Mouse (Mus musculus): Measurements from ENCODE around the gene Il17rc.

Gene Il17rc

DNA sequence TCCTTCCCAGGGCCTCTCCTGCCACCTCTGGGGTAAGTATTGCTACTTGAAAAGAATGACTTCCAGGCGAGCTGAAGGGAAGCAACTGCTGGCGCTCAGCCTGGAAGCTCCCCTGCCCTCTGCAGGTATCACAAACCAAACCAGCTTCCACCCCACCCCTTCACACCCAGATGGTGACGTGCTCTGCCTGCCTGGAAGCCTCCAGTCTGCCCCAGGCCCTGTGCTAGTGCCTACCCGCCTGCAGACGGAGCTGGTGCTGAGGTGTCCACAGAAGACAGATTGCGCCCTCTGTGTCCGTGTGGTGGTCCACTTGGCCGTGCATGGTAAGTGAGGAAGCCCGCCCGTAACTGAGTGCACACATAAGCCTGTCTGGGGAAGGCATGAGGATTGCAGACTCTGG, 834 bp downstream of the Il17rc start:
- CTCF ChIA-PET: interaction anchor here in 3 of 4 experiments (0.6 to 2.1 kb wide), 8 partner anchors 9 to 45 kb away, joined by 3 to 7 read pairs (median 4); partner anchors contain the start of gene Creld1 (in 1 of the 3)
- POLR2A ChIA-PET: interaction anchor here (0.5 to 5.2 kb wide), 14 partner anchors 9 to 1906 kb away, joined by 3 to 49 read pairs (median 6); partner anchors contain the start of genes Creld1 (in 2 of the 4), Jagn1 (in 1 of the 4), Prrt3 (in 1 of the 4) and Vhl (in 1 of the 4)

- POLR2A ChIA-PET: no interaction called here
These were observed 2.0 kb downstream of the Il17rc start for GRCm38 (mm10) chr6:113473246-113473645.

DNA sequence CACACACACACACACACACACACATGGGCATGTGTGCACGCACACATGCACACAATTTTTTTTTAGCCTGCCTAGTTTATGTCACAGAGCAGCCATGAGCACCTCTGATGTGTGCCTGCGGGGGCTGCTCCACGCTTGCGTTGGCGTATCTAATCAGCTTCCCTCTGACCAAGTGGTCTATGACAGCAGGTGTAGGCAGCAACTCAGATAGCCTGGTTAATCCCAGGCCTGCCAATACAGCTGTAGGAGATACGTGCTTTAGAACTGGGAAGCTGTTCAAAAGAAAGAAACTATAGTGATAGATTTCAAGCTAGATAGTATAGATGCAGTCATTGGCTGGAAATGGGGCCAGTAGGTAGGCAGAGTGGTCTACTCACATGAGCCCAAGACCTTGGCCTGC, 2.5 kb downstream of the Il17rc start:
- ChIA-PET CTCF (interaction anchor here in 1 of 4 experiments (0.7 kb wide), 1 partner anchor 471 kb away, joined by 4 read pairs; no protein-coding TSS in a partner anchor), POLR2A (interaction anchor here in 1 of 4 experiments (0.6 to 1.0 kb wide), 2 partner anchors 13 to 339 kb away, joined by 3 to 5 read pairs; no protein-coding TSS in a partner anchor)

More at GRCm38 (mm10) chr6:113473246-113473645, 2.0 kb downstream of the Il17rc start:
- CTCF ChIA-PET: interaction anchor here in 1 of 4 experiments (0.7 kb wide), 1 partner anchor 472 kb away, joined by 4 read pairs; no protein-coding TSS in a partner anchor

GRCm38 (mm10) chr6:113477353-113477752, 6.1 kb downstream of the Il17rc start:
- ChIA-PET CTCF (interaction anchor here in 1 of 4 experiments (1.1 kb wide), 1 partner anchor 17 kb away, joined by 4 read pairs; no protein-coding TSS in a partner anchor), POLR2A (interaction anchor here in 2 of 4 experiments (0.6 to 1.4 kb wide), 2 partner anchors 17 to 18 kb away, joined by 3 read pairs; no protein-coding TSS in a partner anchor)

GRCm38 (mm10) chr6:113478906-113479305, 7.7 kb downstream of the Il17rc start:
- ChIA-PET POLR2A (interaction anchor here in 3 of 4 experiments (1.1 to 5.4 kb wide), 8 partner anchors 9 to 114 kb away, joined by 3 to 49 read pairs (median 17); partner anchors contain the start of genes Il17rc (in 1 of the 3) and Prrt3 (in 1 of the 3)), CTCF (interaction anchor here in 3 of 4 experiments (1.0 to 2.5 kb wide), 3 partner anchors 9 to 15 kb away, joined by 3 to 14 read pairs (median 5); partner anchors contain the start of gene Il17rc (in 1 of the 3))

GRCm38 (mm10) chr6:113480555-113481373, 9.5 kb downstream of the Il17rc start:
- POLR2A ChIA-PET: interaction anchor here (0.6 to 5.4 kb wide), 28 partner anchors 9 to 355 kb away, joined by 3 to 49 read pairs (median 4); partner anchors contain the start of genes Il17rc (in 3 of the 4), Brk1 (in 1 of the 4), Fancd2os (in 1 of the 4) and Jagn1 (in 1 of the 4)
- CTCF ChIA-PET: interaction anchor here (0.6 to 3.3 kb wide), 14 partner anchors 9 to 281 kb away, joined by 3 to 14 read pairs (median 5); partner anchors contain the start of gene Il17rc (in 1 of the 4)

GRCm38 (mm10) chr6:113482477-113483099, 11.4 kb downstream of the Il17rc start:
- POLR2A ChIA-PET: interaction anchor here (0.5 to 5.4 kb wide), 31 partner anchors 10 to 425 kb away, joined by 3 to 49 read pairs (median 5); partner anchors contain the start of genes Il17rc (in 3 of the 4), Jagn1 (in 3 of the 4), Brk1 (in 1 of the 4) and Brpf1 (in 1 of the 4)
- CTCF ChIA-PET: interaction anchor here (0.7 to 3.3 kb wide), 9 partner anchors 11 to 924 kb away, joined by 3 to 13 read pairs (median 6); no protein-coding TSS in a partner anchor

DNA sequence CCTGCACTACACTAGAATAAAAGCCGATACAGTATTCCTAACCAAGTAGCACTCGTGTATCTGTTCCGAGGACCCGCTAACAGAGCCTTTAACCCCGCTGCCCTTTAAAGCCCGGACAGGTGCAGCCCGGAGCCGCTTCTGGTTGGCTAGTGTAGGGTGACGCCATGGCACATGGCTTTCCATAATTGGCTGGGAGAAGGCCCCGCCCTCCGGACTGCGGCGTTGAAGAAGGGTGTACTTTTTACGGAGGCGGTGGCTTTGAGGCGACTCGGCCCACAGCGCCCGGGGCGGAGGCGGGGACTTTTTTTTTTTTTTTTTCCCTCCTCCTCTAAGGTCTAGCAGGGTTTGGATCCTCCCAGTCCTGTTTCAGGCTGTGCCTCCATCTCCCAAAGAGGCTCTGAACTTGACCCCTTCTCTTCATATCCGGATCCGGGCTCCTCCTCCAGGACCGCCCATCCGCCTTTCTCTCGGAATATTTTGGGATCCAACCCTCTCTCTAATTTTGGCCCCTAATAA, 11.9 kb downstream of the Il17rc start, which contains the start of gene Creld1:
Gene Creld1 (plus strand): TSS at position 198 of the 516 bp plus-strand sequence.
- CTCF ChIA-PET: interaction anchor here in 3 of 4 experiments (0.7 to 3.3 kb wide), 8 partner anchors 11 to 923 kb away, joined by 3 to 13 read pairs (median 7); no protein-coding TSS in a partner anchor

GRCm38 (mm10) chr6:113483729-113484128, 12.5 kb downstream of the Il17rc start:
- CTCF ChIA-PET: interaction anchor here in 3 of 4 experiments (0.9 to 1.0 kb wide), 3 partner anchors 10 to 11 kb away, joined by 3 to 7 read pairs (median 5); no protein-coding TSS in a partner anchor
- POLR2A ChIA-PET: interaction anchor here in 2 of 4 experiments (0.8 to 5.4 kb wide), 7 partner anchors 9 to 18 kb away, joined by 3 to 49 read pairs (median 3); partner anchors contain the start of genes Il17rc (in 2 of the 2) and Prrt3 (in 1 of the 2)

More for the DNA sequence above, 11.9 kb downstream of the Il17rc start, which contains the start of gene Creld1:
- POLR2A ChIA-PET: interaction anchor here (0.6 to 5.4 kb wide), 22 partner anchors 9 to 425 kb away, joined by 3 to 49 read pairs (median 6); partner anchors contain the start of genes Il17rc (in 2 of the 4), Jagn1 (in 2 of the 4), Brk1 (in 1 of the 4) and Brpf1 (in 1 of the 4)

GRCm38 (mm10) chr6:113487125-113487576, 15.9 kb downstream of the Il17rc start:
- CTCF ChIA-PET: interaction anchor here in 2 of 4 experiments (1.0 to 2.4 kb wide), 3 partner anchors 18 to 151 kb away, joined by 4 to 14 read pairs (median 4); partner anchors contain the start of gene Irak2 (in 1 of the 2)
- POLR2A ChIA-PET: interaction anchor here (0.5 to 4.8 kb wide), 20 partner anchors 10 to 210 kb away, joined by 3 to 37 read pairs (median 4); partner anchors contain the start of genes Prrt3 (in 4 of the 4), Il17rc (in 2 of the 4), Fancd2os (in 1 of the 4) and Tatdn2 (in 1 of the 4)

DNA sequence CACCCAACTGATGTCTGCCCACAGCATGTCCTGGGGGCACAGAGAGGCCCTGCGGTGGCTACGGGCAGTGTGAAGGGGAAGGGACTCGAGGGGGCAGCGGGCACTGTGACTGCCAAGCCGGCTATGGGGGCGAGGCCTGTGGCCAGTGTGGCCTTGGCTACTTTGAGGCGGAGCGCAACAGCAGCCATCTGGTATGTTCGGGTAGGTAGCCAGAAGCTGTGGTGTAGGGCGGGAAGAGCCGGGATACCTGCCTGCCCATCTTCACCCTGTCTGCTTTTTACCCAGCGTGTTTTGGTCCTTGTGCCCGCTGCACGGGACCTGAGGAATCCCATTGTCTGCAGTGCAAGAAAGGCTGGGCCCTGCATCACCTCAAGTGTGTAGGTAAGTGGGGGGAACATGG, 18.2 kb downstream of the Il17rc start:
- ChIA-PET POLR2A (interaction anchor here in 2 of 4 experiments (0.7 to 4.8 kb wide), 9 partner anchors 12 to 401 kb away, joined by 3 to 37 read pairs (median 3); partner anchors contain the start of genes Il17rc (in 2 of the 2), Prrt3 (in 2 of the 2) and Jagn1 (in 1 of the 2)), CTCF (no interaction called here)

DNA sequence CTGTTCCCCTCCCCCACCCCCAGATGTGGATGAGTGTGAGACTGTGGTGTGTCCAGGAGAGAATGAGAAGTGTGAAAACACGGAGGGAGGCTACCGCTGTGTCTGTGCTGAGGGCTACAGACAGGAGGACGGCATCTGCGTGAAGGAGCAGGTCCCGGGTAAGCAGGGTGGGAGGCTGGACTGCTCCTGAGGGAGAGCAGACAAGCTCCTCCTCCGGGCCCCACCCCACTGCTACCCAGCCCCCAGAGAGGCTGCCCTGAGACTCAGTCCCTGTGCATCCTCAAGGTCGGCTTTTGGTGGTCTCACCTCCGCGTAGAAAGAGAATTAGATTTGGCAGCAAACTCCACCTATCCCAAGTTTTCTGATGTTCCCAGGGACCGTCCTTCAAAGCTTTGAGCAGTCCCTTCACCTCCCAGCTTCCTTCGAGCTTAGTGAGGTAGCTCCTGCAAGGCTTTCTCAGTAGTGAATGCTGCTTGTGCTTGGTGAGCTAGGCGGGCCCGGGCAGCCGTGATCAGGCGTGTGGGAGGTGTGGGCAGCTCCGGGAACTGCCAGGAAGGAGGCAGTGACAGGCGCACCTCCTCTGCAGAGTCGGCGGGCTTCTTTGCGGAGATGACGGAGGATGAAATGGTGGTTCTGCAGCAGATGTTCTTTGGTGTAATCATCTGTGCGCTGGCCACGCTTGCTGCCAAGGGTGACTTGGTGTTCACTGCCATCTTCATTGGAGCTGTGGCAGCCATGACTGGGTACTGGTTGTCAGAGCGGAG, 21.1 kb downstream of the Il17rc start:
- POLR2A ChIA-PET: interaction anchor here (0.5 to 4.3 kb wide), 19 partner anchors 8 to 759 kb away, joined by 3 to 38 read pairs (median 3); partner anchors contain the start of genes Prrt3 (in 4 of the 4), Cidec (in 1 of the 4), Creld1 (in 1 of the 4) and Il17rc (in 1 of the 4)

GRCm38 (mm10) chr6:113494258-113494788, 23.1 kb downstream of the Il17rc start:
- ChIA-PET CTCF (interaction anchor here (0.5 to 2.3 kb wide), 68 partner anchors 8 to 1544 kb away, joined by 3 to 13 read pairs (median 4); partner anchors contain the start of genes Il17rc (in 3 of the 4), Camk1 (in 2 of the 4), Creld1 (in 2 of the 4) and Il17re (in 2 of the 4)), POLR2A (interaction anchor here (0.6 to 4.3 kb wide), 56 partner anchors 8 to 448 kb away, joined by 3 to 38 read pairs (median 4); partner anchors contain the start of genes Jagn1 (in 3 of the 4), Prrt3 (in 3 of the 4), Creld1 (in 2 of the 4) and Emc3 (in 2 of the 4))

More for the DNA sequence above, 21.1 kb downstream of the Il17rc start:
- CTCF ChIA-PET: interaction anchor here in 2 of 4 experiments (0.9 to 1.5 kb wide), 3 partner anchors 9 to 11 kb away, joined by 4 to 10 read pairs (median 5); partner anchors contain the start of gene Prrt3 (in 1 of the 2)

GRCm38 (mm10) chr6:113495071-113495675, 23.9 kb downstream of the Il17rc start:
- POLR2A ChIA-PET: interaction anchor here (0.6 to 4.3 kb wide), 44 partner anchors 7 to 419 kb away, joined by 3 to 38 read pairs (median 5); partner anchors contain the start of genes Prrt3 (in 3 of the 4), Creld1 (in 2 of the 4), Il17rc (in 2 of the 4) and Jagn1 (in 2 of the 4)
- CTCF ChIA-PET: interaction anchor here (0.6 to 2.3 kb wide), 39 partner anchors 8 to 1433 kb away, joined by 3 to 13 read pairs (median 5); partner anchors contain the start of genes Creld1 (in 2 of the 4), Irak2 (in 2 of the 4), Jagn1 (in 2 of the 4) and Camk1 (in 1 of the 4)
